Mouse (Mus musculus): Measurements from ENCODE around the gene Rab31. TPM values are rescaled to one million over a fixed set of nuclear protein-coding genes. Genes with fewer than 3 reads are reported as not detected.

Gene Rab31
- polyA plus RNA-seq, 1 experiment from 2014 or later, result 28.3 TPM

- Histone ChIP-seq H3K4me1 (ENCODE audit: control insufficient read depth, insufficient read depth, low read length) (no peaks in the 10 kb centered on the region), H3K27me3 (ENCODE audit: control insufficient read depth, insufficient read depth, low read length) (no peaks in the 10 kb centered on the region), H3K36me3 (ENCODE audit: control insufficient read depth, insufficient read depth) (0 out of 2 replicates have a peak, but pooled peaks cover 3% of the 10 kb centered on the region), H3K4me2 (ENCODE audit: low read depth, low read length) (no peak overlapping the region), H3K4me3 (ENCODE audit: low read length) (no peak overlapping the region), H3K9ac (ENCODE audit: low read length) (no peak overlapping the region), H3K27ac (ENCODE audit: low read length) (no peak overlapping the region), H3K9me3 (replicated peaks; ENCODE audit: control insufficient read depth, low read length) (no peaks in the 10 kb centered on the region)
- no peak for ATAC-seq (replicated peaks; ENCODE audit: extremely low read depth, insufficient read depth, low FRiP score)
- WGBS, result 85% methylated on average over 8 of the region's 8 CpGs
These were observed 48.9 kb downstream of the Rab31 start for GRCm38 (mm10) chr17:65723633-65724032.

GRCm38 (mm10) chr17:65721330-65721729, 51.2 kb downstream of the Rab31 start:
- Histone ChIP-seq H3K4me3 (ENCODE audit: low read length) (no peak overlapping the region), H3K36me3 (ENCODE audit: control insufficient read depth, insufficient read depth) (0 out of 2 replicates have a peak, but pooled peaks cover 3% of the 10 kb centered on the region), H3K9ac (ENCODE audit: low read length) (no peak overlapping the region), H3K9me3 (replicated peaks; ENCODE audit: control insufficient read depth, low read length) (no peaks in the 10 kb centered on the region), H3K27ac (ENCODE audit: low read length) (no peak overlapping the region), H3K27me3 (ENCODE audit: control insufficient read depth, insufficient read depth, low read length) (no peaks in the 10 kb centered on the region), H3K4me1 (ENCODE audit: control insufficient read depth, insufficient read depth, low read length) (no peaks in the 10 kb centered on the region), H3K4me2 (ENCODE audit: low read depth, low read length) (no peak overlapping the region)
- no peak for ATAC-seq (replicated peaks; ENCODE audit: extremely low read depth, insufficient read depth, low FRiP score)

- Histone ChIP-seq H3K9me3 (replicated peaks; ENCODE audit: control insufficient read depth, low read length) (no peaks in the 10 kb centered on the region), H3K9ac (ENCODE audit: low read length) (no peak overlapping the region), H3K36me3 (ENCODE audit: control insufficient read depth, insufficient read depth) (0 out of 2 replicates have a peak, but pooled peaks cover 3% of the 10 kb centered on the region), H3K4me3 (ENCODE audit: low read length) (no peak overlapping the region), H3K27ac (ENCODE audit: low read length) (no peak overlapping the region), H3K4me2 (ENCODE audit: low read depth, low read length) (no peak overlapping the region), H3K4me1 (ENCODE audit: control insufficient read depth, insufficient read depth, low read length) (no peaks in the 10 kb centered on the region), H3K27me3 (ENCODE audit: control insufficient read depth, insufficient read depth, low read length) (no peaks in the 10 kb centered on the region)
- 94% methylated on average over 5 of the region's 5 CpGs for WGBS
- no peak for ATAC-seq (replicated peaks; ENCODE audit: extremely low read depth, insufficient read depth, low FRiP score)
These were observed 52.7 kb downstream of the Rab31 start for GRCm38 (mm10) chr17:65719826-65720225.

DNA sequence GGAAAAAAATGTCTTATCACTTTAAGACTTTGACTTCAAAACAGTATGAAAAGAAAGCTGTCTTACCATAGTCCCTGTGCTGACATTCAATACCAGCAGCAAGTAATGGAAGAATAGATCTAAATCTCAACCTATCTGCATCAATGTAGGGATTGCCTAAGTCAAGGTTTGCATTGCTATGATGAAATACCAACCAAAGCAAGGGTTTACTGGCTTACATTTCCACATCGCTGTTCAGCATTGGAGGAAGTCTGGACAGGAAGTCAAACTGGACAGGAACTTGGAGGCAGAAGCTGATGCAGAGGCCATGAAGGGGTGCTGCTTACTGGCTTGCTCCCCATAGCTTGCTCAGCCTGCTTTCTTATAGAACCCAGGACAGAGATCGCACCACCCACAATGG, 54.0 kb downstream of the Rab31 start:
- H3K27me3 ChIP-seq (ENCODE audit: control insufficient read depth, insufficient read depth, low read length), result no peaks in the 10 kb centered on the region
- H3K4me2 ChIP-seq (ENCODE audit: low read depth, low read length), result no peak overlapping the region

GRCm38 (mm10) chr17:65717658-65718199, 54.8 kb downstream of the Rab31 start:
- Histone ChIP-seq H3K27ac (ENCODE audit: low read length) (no peak overlapping the region), H3K27me3 (ENCODE audit: control insufficient read depth, insufficient read depth, low read length) (no peaks in the 10 kb centered on the region), H3K4me2 (ENCODE audit: low read depth, low read length) (no peak overlapping the region), H3K4me1 (ENCODE audit: control insufficient read depth, insufficient read depth, low read length) (no peaks in the 10 kb centered on the region), H3K9me3 (replicated peaks; ENCODE audit: control insufficient read depth, low read length) (no peaks in the 10 kb centered on the region), H3K9ac (ENCODE audit: low read length) (no peak overlapping the region), H3K36me3 (ENCODE audit: control insufficient read depth, insufficient read depth) (0 out of 2 replicates have a peak, but pooled peaks cover 3% of the 10 kb centered on the region), H3K4me3 (ENCODE audit: low read length) (no peak overlapping the region)
- no peak for ATAC-seq (replicated peaks; ENCODE audit: extremely low read depth, insufficient read depth, low FRiP score)
- 69% methylated on average over 4 of the region's 4 CpGs for WGBS

More for the DNA sequence above, 54.0 kb downstream of the Rab31 start:
- H3K27ac ChIP-seq (ENCODE audit: low read length), result no peak overlapping the region
- H3K9me3 ChIP-seq (replicated peaks; ENCODE audit: control insufficient read depth, low read length), result no peaks in the 10 kb centered on the region
- no peak overlapping the region for H3K4me3 ChIP-seq (ENCODE audit: low read length)
- H3K4me1 ChIP-seq (ENCODE audit: control insufficient read depth, insufficient read depth, low read length), result no peaks in the 10 kb centered on the region
- 88% methylated on average over 2 of the region's 2 CpGs for WGBS
- H3K36me3 ChIP-seq (ENCODE audit: control insufficient read depth, insufficient read depth), result 0 out of 2 replicates have a peak, but pooled peaks cover 3% of the 10 kb centered on the region
- H3K9ac ChIP-seq (ENCODE audit: low read length), result no peak overlapping the region
- no peak for ATAC-seq (replicated peaks; ENCODE audit: extremely low read depth, insufficient read depth, low FRiP score)

GRCm38 (mm10) chr17:65714060-65714459, 58.5 kb downstream of the Rab31 start:
- no peaks in the 10 kb centered on the region for H3K4me1 ChIP-seq (ENCODE audit: control insufficient read depth, insufficient read depth, low read length)
- peaks cover 4% of the 10 kb centered on the region; the same call in 1 of the 2 replicates for H3K36me3 ChIP-seq (ENCODE audit: control insufficient read depth, insufficient read depth)
- WGBS, result 75% methylated on average over 8 of the region's 8 CpGs
- ATAC-seq (replicated peaks; ENCODE audit: extremely low read depth, insufficient read depth, low FRiP score), result no peak
- no peak overlapping the region for H3K4me3 ChIP-seq (ENCODE audit: low read length)
- no peaks in the 10 kb centered on the region for H3K27me3 ChIP-seq (ENCODE audit: control insufficient read depth, insufficient read depth, low read length)
- H3K4me2 ChIP-seq (ENCODE audit: low read depth, low read length), result no peak overlapping the region
- H3K27ac ChIP-seq (ENCODE audit: low read length), result no peak overlapping the region
- H3K9ac ChIP-seq (ENCODE audit: low read length), result no peak overlapping the region
- peaks cover 9% of the 10 kb centered on the region for H3K9me3 ChIP-seq (replicated peaks; ENCODE audit: control insufficient read depth, low read length)

DNA sequence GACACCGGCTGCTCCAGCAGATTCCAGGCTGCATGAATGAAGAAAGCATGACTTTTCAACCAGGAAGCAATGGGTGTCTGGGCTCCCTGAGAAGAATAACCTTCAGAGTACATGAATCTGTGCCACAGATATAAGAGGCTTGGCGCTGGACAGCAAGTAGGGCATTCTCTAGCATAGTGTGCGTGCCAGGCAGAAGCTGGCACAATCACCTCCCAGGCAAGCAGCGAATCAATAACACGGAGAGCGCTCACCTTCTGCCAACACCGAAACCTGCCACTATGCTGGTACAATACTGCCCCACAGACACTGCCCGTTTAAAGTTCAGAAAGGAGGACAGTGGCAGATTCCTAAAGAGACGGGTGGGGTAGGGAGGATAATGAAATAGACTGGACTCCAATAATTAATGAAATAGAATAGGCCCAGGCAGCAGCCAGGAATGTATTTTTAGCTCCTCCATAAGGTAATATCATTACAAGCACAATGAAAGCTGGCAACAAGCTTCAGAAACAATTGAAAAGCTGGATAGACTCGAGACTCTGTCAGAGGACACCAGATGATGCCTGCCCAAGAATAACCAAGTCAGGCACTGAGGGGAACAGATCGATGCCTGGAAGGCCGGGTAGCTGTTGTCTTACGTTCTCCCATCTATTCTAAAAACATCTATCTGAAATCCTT, 59.6 kb downstream of the Rab31 start:
- Histone ChIP-seq H3K27ac (ENCODE audit: low read length) (no peak overlapping the region), H3K9ac (ENCODE audit: low read length) (no peak overlapping the region), H3K4me3 (ENCODE audit: low read length) (no peak overlapping the region), H3K4me1 (ENCODE audit: control insufficient read depth, insufficient read depth, low read length) (no peaks in the 10 kb centered on the region), H3K27me3 (ENCODE audit: control insufficient read depth, insufficient read depth, low read length) (no peaks in the 10 kb centered on the region), H3K36me3 (ENCODE audit: control insufficient read depth, insufficient read depth) (peaks cover 4% of the 10 kb centered on the region; the same call in 1 of the 2 replicates), H3K4me2 (ENCODE audit: low read depth, low read length) (no peak overlapping the region), H3K9me3 (replicated peaks; ENCODE audit: control insufficient read depth, low read length) (peaks cover 9% of the 10 kb centered on the region)
- ATAC-seq (replicated peaks; ENCODE audit: extremely low read depth, insufficient read depth, low FRiP score), result no peak
- 87% methylated on average over 13 of the region's 13 CpGs for WGBS

GRCm38 (mm10) chr17:65711779-65712178, 60.8 kb downstream of the Rab31 start:
- Histone ChIP-seq H3K9ac (ENCODE audit: low read length) (no peak overlapping the region), H3K9me3 (replicated peaks; ENCODE audit: control insufficient read depth, low read length) (peaks cover 9% of the 10 kb centered on the region), H3K4me2 (ENCODE audit: low read depth, low read length) (no peak overlapping the region), H3K27me3 (ENCODE audit: control insufficient read depth, insufficient read depth, low read length) (no peaks in the 10 kb centered on the region), H3K27ac (ENCODE audit: low read length) (no peak overlapping the region), H3K36me3 (ENCODE audit: control insufficient read depth, insufficient read depth) (peaks cover 4% of the 10 kb centered on the region; the same call in 1 of the 2 replicates), H3K4me3 (ENCODE audit: low read length) (no peak overlapping the region), H3K4me1 (ENCODE audit: control insufficient read depth, insufficient read depth, low read length) (no peaks in the 10 kb centered on the region)
- WGBS, result 90% methylated on average over 5 of the region's 5 CpGs
- no peak for ATAC-seq (replicated peaks; ENCODE audit: extremely low read depth, insufficient read depth, low FRiP score)

DNA sequence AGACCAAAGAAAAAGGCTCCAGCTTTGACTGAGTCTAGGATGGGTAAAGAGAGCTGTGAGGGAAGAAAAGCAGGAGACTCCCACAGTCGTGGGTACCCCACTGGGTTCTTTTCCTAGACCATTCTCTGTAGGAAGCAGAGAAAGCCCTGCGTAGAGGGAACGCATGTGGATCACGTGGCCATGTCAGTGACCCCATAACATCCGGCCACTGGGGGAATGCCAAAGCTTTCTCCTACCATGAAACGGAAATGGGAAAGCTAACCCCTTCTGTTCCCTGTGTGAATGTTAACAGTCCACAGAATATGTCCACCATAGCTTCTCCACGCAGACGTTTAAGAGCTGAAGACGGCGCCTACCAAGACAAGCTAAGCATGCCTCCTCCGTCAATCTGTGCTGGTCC, 62.0 kb downstream of the Rab31 start:
- WGBS, result 89% methylated on average over 11 of the region's 11 CpGs
- Histone ChIP-seq H3K4me2 (ENCODE audit: low read depth, low read length) (no peak overlapping the region), H3K27ac (ENCODE audit: low read length) (no peak overlapping the region), H3K4me1 (ENCODE audit: control insufficient read depth, insufficient read depth, low read length) (no peaks in the 10 kb centered on the region), H3K4me3 (ENCODE audit: low read length) (no peak overlapping the region), H3K27me3 (ENCODE audit: control insufficient read depth, insufficient read depth, low read length) (no peaks in the 10 kb centered on the region), H3K9ac (ENCODE audit: low read length) (no peak overlapping the region), H3K9me3 (replicated peaks; ENCODE audit: control insufficient read depth, low read length) (peaks cover 9% of the 10 kb centered on the region), H3K36me3 (ENCODE audit: control insufficient read depth, insufficient read depth) (peaks cover 4% of the 10 kb centered on the region; the same call in 1 of the 2 replicates)
- no peak for ATAC-seq (replicated peaks; ENCODE audit: extremely low read depth, insufficient read depth, low FRiP score)

All from heart, embryonic 16.5 days (tissue).